Mouse (Mus musculus) ES-E14 (cell line): ENCODE data around the gene Vgll1.

Experiments
- CHD2 ChIP-seq: IDR thresholded peaks from 2 replicates; pipeline ENCODE4 v1.6.1; 2014; ENCODE audit warnings: mild to moderate bottlenecking, low read depth, low read length, inconsistent platforms
- HCFC1 ChIP-seq: IDR thresholded peaks from 2 replicates; pipeline ENCODE4 v1.6.1; 2012; ENCODE audit warnings: low read length, inconsistent platforms, borderline replicate concordance; ENCODE audit not compliant: insufficient read depth
- MAFK ChIP-seq: IDR thresholded peaks from 2 replicates; pipeline ENCODE4 v1.6.1; 2014; ENCODE audit warnings: mild to moderate bottlenecking, low read depth, low read length, inconsistent platforms; ENCODE audit not compliant: insufficient read depth
- ZC3H11A ChIP-seq: IDR thresholded peaks from 2 replicates; pipeline ENCODE4 v1.6.1; 2012; ENCODE audit warnings: low read depth, mild to moderate bottlenecking, inconsistent platforms, low read length, borderline replicate concordance
- ZNF384 ChIP-seq: IDR thresholded peaks from 2 replicates; pipeline ENCODE4 v1.6.1; 2012; ENCODE audit warnings: low read depth, low read length, inconsistent platforms

- TF ChIP-seq ZC3H11A (no peak), CHD2 (no peak), HCFC1 (no peak), MAFK (no peak), ZNF384 (no peak)
Measured at GRCm38 (mm10) chrX:57087806-57088205, at the start of gene Vgll1.
